Mouse (Mus musculus) embryonic facial prominence, embryonic 11.5 days (tissue): ENCODE measurements around the gene D11Wsu47e. TPM values are rescaled to one million over a fixed set of nuclear protein-coding genes. Genes with fewer than 3 reads are reported as not detected.
A peak's percentile ranks its signal among the peaks of the same experiment; 100 is the strongest.

ENCODE experiments used
- ATAC-seq: fragments of 200-750 bp; cut with Nextera tagmentation; replicated peaks from 2 replicates; pipeline ENCODE4 v1.8.0; 2017; ENCODE audit warnings: low read depth; ENCODE audit not compliant: insufficient number of reproducible peaks, low FRiP score, low TSS enrichment
- DNase-seq: peaks from one replicate; pipeline ENCODE4 v3.0.0-alpha.2; 2015; ENCODE audit warnings: low spot score
- H3K27ac ChIP-seq: fragments of 300-500 bp; sonication (generic); replicated peaks from 2 replicates; pipeline ENCODE4 v1.5.1; 2014; ENCODE audit warnings: mild to moderate bottlenecking, low read depth, low read length, control low read depth
- H3K27me3 ChIP-seq: fragments of 300-500 bp; sonication (generic); 2 replicates; pipeline ENCODE4 v1.6.1; 2014; ENCODE audit warnings: mild to moderate bottlenecking, low read length, moderate library complexity, mixed read lengths; ENCODE audit not compliant: control insufficient read depth, insufficient read depth
- H3K36me3 ChIP-seq: fragments of 300-500 bp; sonication (generic); replicated peaks from 2 replicates; pipeline ENCODE4 v1.6.1; 2014; ENCODE audit warnings: low read depth, mild to moderate bottlenecking, low read length, moderate library complexity, mixed read lengths; ENCODE audit not compliant: control insufficient read depth, insufficient read depth
- H3K4me1 ChIP-seq: fragments of 300-500 bp; sonication (generic); 2 replicates; pipeline ENCODE4 v1.6.1; 2014; ENCODE audit warnings: low read length, mixed read lengths; ENCODE audit not compliant: control insufficient read depth, insufficient read depth
- H3K4me2 ChIP-seq: fragments of 300-500 bp; sonication (generic); 2 replicates; pipeline ENCODE4 v1.6.1; 2014; ENCODE audit warnings: low read depth, mild to moderate bottlenecking, control low read depth, low read length, moderate library complexity
- H3K4me3 ChIP-seq: fragments of 300-500 bp; sonication (generic); 2 replicates; pipeline ENCODE4 v1.5.1; 2014; ENCODE audit warnings: low read depth, low read length, control low read depth
- H3K9ac ChIP-seq: fragments of 300-500 bp; sonication (generic); replicated peaks from 2 replicates; pipeline ENCODE4 v1.6.1; 2014; ENCODE audit warnings: mild to moderate bottlenecking, control low read depth, low read length
- H3K9me3 ChIP-seq: fragments of 300-500 bp; sonication (generic); replicated peaks from 2 replicates; pipeline ENCODE4 v1.6.1; 2016; ENCODE audit warnings: mild to moderate bottlenecking, low read length, inconsistent platforms, mixed read lengths; ENCODE audit not compliant: control insufficient read depth
- WGBS: fragments of 180-500 bp; shearing (Covaris S2); extraction: QIAGEN DNeasy Blood & Tissue Kit; methylation state at CpG from one replicate; pipeline ENCODE4 v1.1.7; 2014; 5-methylcytosine and 5-hydroxymethylcytosine counted together
- polyA plus RNA-seq: library from polyadenylated mRNA; unstranded; fragments of >200 nt; fragmentation: Nextera tagmentation; extraction: Ambion mirVana; gene quantifications from 2 replicates; pipeline ENCODE4 v1.2.1, GENCODE M21; 2014

The D11Wsu47e gene
- polyA plus RNA-seq, 1 experiment from 2014 or later: 26.5 TPM

GRCm38 (mm10) chr11:113691851-113692250, 7.6 kb downstream of the D11Wsu47e start:
- Histone ChIP-seq H3K9me3 (no peaks in the 10 kb centered on the region), H3K27ac (no peak overlapping the region), H3K4me1 (no peaks in the 10 kb centered on the region; the same call in 1 of the 2 replicates), H3K4me2 (no peak overlapping the region), H3K9ac (no peak overlapping the region), H3K4me3 (no peak overlapping the region), H3K36me3 (peaks cover 26% of the 10 kb centered on the region), H3K27me3 (no peaks in the 10 kb centered on the region)
- ATAC-seq: no peak
- WGBS: 81% methylated on average over 3 of the region's 3 CpGs
- DNase-seq: no peak

GRCm38 (mm10) chr11:113697571-113697970, 13.4 kb downstream of the D11Wsu47e start:
- no peak overlapping the region for H3K4me3 ChIP-seq
- H3K36me3 ChIP-seq: peaks cover 17% of the 10 kb centered on the region
- H3K27ac ChIP-seq: no peak overlapping the region
- H3K9me3 ChIP-seq: no peaks in the 10 kb centered on the region
- H3K9ac ChIP-seq: no peak overlapping the region
- no peaks in the 10 kb centered on the region for H3K4me1 ChIP-seq
- no peaks in the 10 kb centered on the region for H3K27me3 ChIP-seq
- WGBS: 58% methylated on average over 5 of the region's 5 CpGs
- DNase-seq (no peak), ATAC-seq (0 out of 2 replicates have a peak, but pooled peaks have one; percentile 19)
- no peak overlapping the region for H3K4me2 ChIP-seq

DNA sequence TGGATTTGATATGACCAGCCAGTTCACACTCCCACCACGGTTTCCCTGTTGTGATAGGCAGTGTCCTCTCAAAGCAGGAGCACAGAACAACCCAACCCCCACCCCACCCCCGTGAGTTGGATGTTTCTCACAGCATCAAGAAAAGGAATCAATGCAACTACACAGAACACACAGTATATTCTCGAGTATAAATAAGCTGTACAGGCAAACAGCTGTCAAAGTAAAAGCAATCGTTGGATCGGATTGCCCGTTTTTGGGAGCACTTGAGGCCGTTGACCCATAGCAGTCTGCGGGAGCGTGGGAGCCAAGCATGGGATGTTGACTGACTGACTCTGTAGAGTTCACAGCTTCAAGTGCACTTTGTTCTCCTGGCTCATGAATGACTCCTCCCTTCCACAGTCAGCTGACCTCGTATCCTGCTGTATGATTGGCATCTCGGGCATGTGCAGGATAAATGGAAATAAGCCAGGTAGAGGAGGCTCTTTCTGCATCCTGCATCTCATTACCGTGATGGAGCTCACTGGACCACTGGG, 13.9 kb downstream of the D11Wsu47e start:
- Histone ChIP-seq H3K9ac (no peak overlapping the region), H3K27me3 (no peaks in the 10 kb centered on the region), H3K9me3 (no peaks in the 10 kb centered on the region), H3K4me3 (no peak overlapping the region), H3K36me3 (peaks cover 12% of the 10 kb centered on the region), H3K27ac (no peak overlapping the region), H3K4me1 (no peaks in the 10 kb centered on the region), H3K4me2 (no peak overlapping the region)
- ATAC-seq (no peak), DNase-seq (no peak)
- 79% methylated on average over 12 of the region's 12 CpGs for WGBS

GRCm38 (mm10) chr11:113699643-113700042, 15.4 kb downstream of the D11Wsu47e start:
- Histone ChIP-seq H3K27ac (no peak overlapping the region), H3K4me2 (no peak overlapping the region), H3K36me3 (peaks cover 4% of the 10 kb centered on the region), H3K9ac (no peak overlapping the region), H3K27me3 (no peaks in the 10 kb centered on the region), H3K9me3 (no peaks in the 10 kb centered on the region), H3K4me1 (no peaks in the 10 kb centered on the region), H3K4me3 (no peak overlapping the region)
- no peak for DNase-seq
- ATAC-seq: no peak
- 82% methylated on average over 7 of the region's 7 CpGs for WGBS

DNA sequence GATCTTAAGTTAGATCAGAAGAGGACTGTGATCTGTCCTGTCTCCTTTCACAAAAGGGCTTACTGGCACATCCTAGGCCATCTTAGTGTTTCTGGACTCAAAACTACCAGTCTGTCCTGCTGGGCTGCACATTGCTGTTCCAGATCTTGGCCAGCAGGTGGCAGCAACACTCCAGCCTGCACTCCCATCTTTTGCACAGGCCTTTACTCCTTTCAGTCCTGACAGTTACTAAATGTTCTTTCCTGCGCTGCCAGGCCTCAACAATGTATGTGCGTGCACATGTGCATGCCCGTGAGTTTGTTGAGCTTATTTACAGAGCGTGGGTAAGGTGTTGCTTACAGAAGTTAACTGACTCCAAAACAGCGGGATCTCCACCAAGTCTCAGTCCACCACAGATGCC, 19.5 kb downstream of the D11Wsu47e start:
- H3K4me3 ChIP-seq: no peak overlapping the region
- H3K27me3 ChIP-seq: no peaks in the 10 kb centered on the region; the same call in 1 of the 2 replicates
- H3K4me1 ChIP-seq: no peaks in the 10 kb centered on the region
- WGBS: 42% methylated on average over 5 of the region's 5 CpGs
- H3K9ac ChIP-seq: no peak overlapping the region
- peak; percentile 75 for DNase-seq
- no peaks in the 10 kb centered on the region for H3K9me3 ChIP-seq
- peak; percentile 54; the same call in 1 of the 2 replicates for ATAC-seq
- H3K27ac ChIP-seq: no peak overlapping the region
- no peaks in the 10 kb centered on the region for H3K36me3 ChIP-seq
- no peak overlapping the region for H3K4me2 ChIP-seq

DNA sequence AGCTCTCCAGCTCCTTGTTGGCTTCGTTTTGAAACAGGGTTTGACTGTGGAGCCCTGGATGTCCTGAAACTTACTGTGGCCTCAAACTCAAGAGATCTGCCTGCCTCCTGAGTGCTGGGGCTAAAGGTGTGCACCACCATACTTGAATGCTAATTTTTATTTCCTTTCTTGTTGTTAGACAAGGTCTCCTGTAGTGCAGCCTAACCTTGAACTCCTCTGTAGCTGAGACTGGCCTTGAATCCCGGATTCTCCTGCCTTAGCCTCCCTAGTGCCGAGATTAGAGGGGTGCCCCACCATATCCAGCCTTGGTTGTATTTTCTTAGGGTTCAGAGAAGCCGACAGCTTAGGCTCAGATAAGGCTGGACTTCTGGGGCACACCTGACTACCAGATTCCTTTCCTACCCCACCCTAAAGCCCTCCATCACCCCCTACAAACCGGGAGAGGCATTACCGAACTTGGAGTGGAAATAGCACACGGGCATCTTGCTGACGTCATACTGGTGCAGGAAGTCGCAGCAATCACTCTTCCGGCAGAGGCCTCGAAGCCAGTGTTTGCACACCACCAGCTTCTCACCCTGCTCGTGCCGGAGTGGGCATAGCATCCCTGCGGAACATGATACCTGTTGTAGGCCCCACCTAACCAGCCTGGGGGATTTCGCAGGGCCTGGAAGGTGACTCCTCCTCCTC, 21.9 kb downstream of the D11Wsu47e start:
- no peak overlapping the region for H3K27ac ChIP-seq
- H3K4me3 ChIP-seq: no peak overlapping the region
- ATAC-seq: no peak
- DNase-seq: no peak
- H3K27me3 ChIP-seq: no peaks in the 10 kb centered on the region; the same call in 1 of the 2 replicates
- H3K9me3 ChIP-seq: no peaks in the 10 kb centered on the region
- 89% methylated on average over 15 of the region's 15 CpGs for WGBS
- no peak overlapping the region; the same call in 1 of the 2 replicates for H3K9ac ChIP-seq
- no peak overlapping the region for H3K4me2 ChIP-seq
- H3K36me3 ChIP-seq: no peaks in the 10 kb centered on the region
- H3K4me1 ChIP-seq: peaks cover 8% of the 10 kb centered on the region

GRCm38 (mm10) chr11:113708629-113709213, 24.5 kb downstream of the D11Wsu47e start:
- Histone ChIP-seq H3K4me2 (no peak overlapping the region), H3K27me3 (no peaks in the 10 kb centered on the region; the same call in 1 of the 2 replicates)

DNA sequence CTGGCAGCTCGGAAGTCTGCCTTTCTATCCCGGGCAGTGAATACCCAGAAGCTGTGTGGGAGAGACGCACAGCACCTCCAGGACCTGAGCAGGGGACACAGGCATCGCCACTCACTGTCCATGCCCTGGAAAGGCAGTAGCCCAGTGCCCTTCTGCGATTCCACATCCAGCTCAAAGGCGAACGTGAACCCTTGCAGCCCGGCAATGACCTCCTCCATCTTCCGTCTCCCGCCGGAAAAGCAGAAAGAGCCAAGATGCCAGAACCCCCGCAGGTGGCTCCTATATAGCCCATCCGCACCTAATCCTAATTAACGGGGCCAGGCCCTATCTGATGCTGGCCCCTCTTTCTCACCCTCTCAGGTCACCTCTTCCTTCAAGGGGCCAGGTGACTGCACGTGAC, 25.1 kb downstream of the D11Wsu47e start:
- peaks cover 8% of the 10 kb centered on the region for H3K4me1 ChIP-seq
- no peak overlapping the region for H3K27ac ChIP-seq
- no peaks in the 10 kb centered on the region for H3K9me3 ChIP-seq
- H3K36me3 ChIP-seq: no peaks in the 10 kb centered on the region
- ATAC-seq (0 out of 2 replicates have a peak, but pooled peaks have one; percentile 4), DNase-seq (no peak)
- no peak overlapping the region for H3K4me2 ChIP-seq
- no peak overlapping the region for H3K4me3 ChIP-seq
- H3K27me3 ChIP-seq: no peaks in the 10 kb centered on the region; the same call in 1 of the 2 replicates
- 10% methylated on average over 15 of the region's 15 CpGs for WGBS
- H3K9ac ChIP-seq: no peak overlapping the region

More at GRCm38 (mm10) chr11:113708629-113709213, 24.5 kb downstream of the D11Wsu47e start:
- no peak overlapping the region for H3K4me3 ChIP-seq
- ATAC-seq (no peak), DNase-seq (no peak)
- H3K9ac ChIP-seq: no peak overlapping the region
- no peak overlapping the region for H3K27ac ChIP-seq
- no peaks in the 10 kb centered on the region for H3K36me3 ChIP-seq
- H3K9me3 ChIP-seq: no peaks in the 10 kb centered on the region
- WGBS: 45% methylated on average over 19 of the region's 19 CpGs
- H3K4me1 ChIP-seq: peaks cover 8% of the 10 kb centered on the region
